Mouse (Mus musculus) intestine, embryonic 16.5 days (tissue): ENCODE data around the gene Fbln1. TPM values are rescaled to one million over a fixed set of nuclear protein-coding genes. Genes with fewer than 3 reads are reported as not detected.

Experiments used
- ATAC-seq: fragments of 200-750 bp; cut with Nextera tagmentation; 2 replicates; pipeline ENCODE4 v1.8.0; 2017; ENCODE audit warnings: moderate TSS enrichment, moderate library complexity
- H3K27ac ChIP-seq: fragments of 300-500 bp; sonication (generic); 2 replicates; pipeline ENCODE4 v1.5.1; 2014; ENCODE audit warnings: mild to moderate bottlenecking, low read length
- H3K27me3 ChIP-seq: fragments of 300-500 bp; sonication (generic); replicated peaks from 2 replicates; pipeline ENCODE4 v1.6.1; 2014; ENCODE audit warnings: low read length, control low read depth, mixed read lengths; ENCODE audit not compliant: control insufficient read depth, insufficient read depth
- H3K36me3 ChIP-seq: fragments of 300-500 bp; sonication (generic); 2 replicates; pipeline ENCODE4 v1.6.1; 2014; ENCODE audit warnings: low read length, control low read depth; ENCODE audit not compliant: control insufficient read depth, insufficient read depth
- H3K4me1 ChIP-seq: fragments of 300-500 bp; sonication (generic); 2 replicates; pipeline ENCODE4 v1.6.1; 2014; ENCODE audit warnings: low read length, control low read depth, mixed read lengths; ENCODE audit not compliant: control insufficient read depth, insufficient read depth
- H3K4me2 ChIP-seq: fragments of 300-500 bp; sonication (generic); 2 replicates; pipeline ENCODE4 v1.6.1; 2014; ENCODE audit warnings: low read depth, low read length, control low read depth
- H3K4me3 ChIP-seq: fragments of 300-500 bp; sonication (generic); 2 replicates; pipeline ENCODE4 v1.5.1; 2014; ENCODE audit warnings: mild to moderate bottlenecking, low read length
- H3K9ac ChIP-seq: fragments of 300-500 bp; sonication (generic); 2 replicates; pipeline ENCODE4 v1.6.1; 2014; ENCODE audit warnings: low read depth, low read length
- H3K9me3 ChIP-seq: fragments of 300-500 bp; sonication (generic); 2 replicates; pipeline ENCODE4 v1.6.1; 2016; ENCODE audit warnings: low read length, control low read depth; ENCODE audit not compliant: control insufficient read depth
- WGBS: fragments of 180-500 bp; shearing (Covaris S2); extraction: QIAGEN DNeasy Blood & Tissue Kit; methylation state at CpG from one replicate; pipeline ENCODE4 v1.1.7; 2014; 5-methylcytosine and 5-hydroxymethylcytosine counted together
- polyA plus RNA-seq: library from polyadenylated mRNA; unstranded; fragments of >200 nt; fragmentation: Nextera tagmentation; extraction: Ambion mirVana; gene quantifications from 2 replicates; pipeline ENCODE4 v1.2.1, GENCODE M21; 2015

The Fbln1 gene
- polyA plus RNA-seq: 189 and 191 TPM in 2 replicates

GRCm38 (mm10) chr15:85205792-85206702, at the start of gene Fbln1:
Gene Fbln1, plus strand, starts transcription at chr15:85205949.
- Histone ChIP-seq H3K9me3 (peaks cover 6% of the 10 kb centered on the region; the same call in 1 of the 2 replicates), H3K27me3 (no peaks in the 10 kb centered on the region), H3K27ac (peak within 1 kb of the TSS; percentile 88), H3K36me3 (peaks cover 4% of the 10 kb centered on the region; the same call in 1 of the 2 replicates), H3K4me1 (peaks cover 31% of the 10 kb centered on the region), H3K9ac (peak within 1 kb of the TSS; percentile 88), H3K4me2 (peak within 1 kb of the TSS; percentile 84), H3K4me3 (peak within 1 kb of the TSS; percentile 78)
- peak; percentile 82 for ATAC-seq
- WGBS: under 1% methylated on average over 58 of the region's 64 CpGs

DNA sequence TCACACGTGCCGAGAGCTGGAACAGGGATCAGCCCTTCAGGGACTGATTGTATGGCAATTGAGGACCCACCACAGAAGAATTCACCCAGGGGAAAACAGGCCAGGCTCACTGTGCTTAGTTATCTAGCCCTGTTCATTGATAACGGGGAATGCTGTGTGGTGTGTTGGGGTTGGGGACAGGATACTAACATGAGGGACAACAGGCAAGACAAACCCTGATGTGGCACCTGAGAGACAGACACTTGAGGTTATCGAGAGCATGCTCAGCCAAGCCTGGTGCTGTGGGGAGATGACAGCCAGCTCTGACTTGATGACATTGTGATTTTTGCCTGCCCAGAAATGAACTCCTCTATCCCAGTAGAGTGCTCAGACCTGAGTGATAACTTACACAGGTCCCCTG, 49.6 kb upstream of the Fbln1 start:
- WGBS: 55% methylated on average over 4 of the region's 4 CpGs

GRCm38 (mm10) chr15:85161416-85161815, 44.3 kb upstream of the Fbln1 start:
- no peak overlapping the region for H3K9ac ChIP-seq
- peak overlapping the region; percentile 39 for H3K27ac ChIP-seq
- no peak overlapping the region for H3K4me3 ChIP-seq
- peak; percentile 82 for ATAC-seq
- H3K27me3 ChIP-seq: no peaks in the 10 kb centered on the region
- H3K4me2 ChIP-seq: no peak overlapping the region
- H3K36me3 ChIP-seq: no peaks in the 10 kb centered on the region
- peaks cover 10% of the 10 kb centered on the region for H3K4me1 ChIP-seq
- H3K9me3 ChIP-seq: no peaks in the 10 kb centered on the region

More for the DNA sequence above, 49.6 kb upstream of the Fbln1 start:
- Histone ChIP-seq H3K27me3 (no peaks in the 10 kb centered on the region), H3K36me3 (no peaks in the 10 kb centered on the region), H3K27ac (no peak overlapping the region), H3K9me3 (no peaks in the 10 kb centered on the region), H3K4me2 (no peak overlapping the region), H3K9ac (no peak overlapping the region), H3K4me3 (no peak overlapping the region), H3K4me1 (no peaks in the 10 kb centered on the region; the same call in 1 of the 2 replicates)
- no peak for ATAC-seq

DNA sequence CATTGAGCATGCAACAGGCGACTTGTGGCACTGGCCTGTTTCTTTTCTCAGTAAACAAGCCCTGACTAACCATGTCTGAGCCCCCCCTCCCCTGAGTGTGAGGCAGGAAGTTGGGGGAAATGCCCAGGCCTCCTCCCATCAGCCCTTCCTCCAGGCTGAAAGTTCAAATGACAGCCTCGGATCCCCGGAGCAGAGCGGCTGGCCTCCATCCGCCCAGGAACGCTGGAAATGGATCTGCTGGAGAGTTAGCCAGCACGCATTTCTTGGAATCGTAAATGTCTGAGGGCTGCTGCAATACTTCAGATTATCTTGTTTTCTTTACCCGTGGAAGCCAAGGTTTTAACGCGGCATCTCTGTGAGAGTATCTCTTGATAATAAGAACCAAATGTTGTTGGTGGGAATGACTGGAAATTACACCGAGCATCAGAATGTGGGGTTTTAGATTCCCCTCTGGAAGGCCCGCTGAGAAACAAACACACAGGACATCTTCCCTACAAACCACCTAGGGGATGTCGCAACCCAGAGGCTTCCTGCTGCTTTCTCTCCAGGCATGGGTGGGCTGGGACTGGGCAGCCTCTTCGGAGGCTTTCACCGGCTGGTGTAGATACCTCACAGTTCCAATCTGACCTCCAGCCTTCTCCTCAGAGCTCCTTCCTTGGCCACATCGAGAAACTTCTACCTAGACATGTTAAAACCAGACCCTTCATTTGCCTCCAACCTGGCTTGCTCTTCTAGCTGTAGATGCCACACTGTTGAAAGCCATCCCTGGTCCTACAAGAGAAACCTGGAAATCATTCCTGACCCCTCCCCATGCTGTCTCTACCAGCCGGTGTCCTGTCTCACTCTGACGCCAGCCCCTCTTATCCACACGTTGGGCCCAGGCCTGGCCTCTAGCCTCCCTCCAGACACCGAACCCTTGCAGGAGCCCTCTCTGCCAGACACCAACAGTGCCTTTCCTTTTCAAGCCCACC, 42.8 kb upstream of the Fbln1 start:
- Histone ChIP-seq H3K27ac (peak overlapping the region; percentile 82), H3K9me3 (no peaks in the 10 kb centered on the region), H3K36me3 (no peaks in the 10 kb centered on the region), H3K4me2 (no peak overlapping the region), H3K4me3 (no peak overlapping the region), H3K27me3 (no peaks in the 10 kb centered on the region), H3K4me1 (peaks cover 10% of the 10 kb centered on the region), H3K9ac (peak overlapping the region; percentile 18; the same call in 1 of the 2 replicates)
- ATAC-seq: peak; percentile 28; the same call in 1 of the 2 replicates
- WGBS: 45% methylated on average over 21 of the region's 21 CpGs

DNA sequence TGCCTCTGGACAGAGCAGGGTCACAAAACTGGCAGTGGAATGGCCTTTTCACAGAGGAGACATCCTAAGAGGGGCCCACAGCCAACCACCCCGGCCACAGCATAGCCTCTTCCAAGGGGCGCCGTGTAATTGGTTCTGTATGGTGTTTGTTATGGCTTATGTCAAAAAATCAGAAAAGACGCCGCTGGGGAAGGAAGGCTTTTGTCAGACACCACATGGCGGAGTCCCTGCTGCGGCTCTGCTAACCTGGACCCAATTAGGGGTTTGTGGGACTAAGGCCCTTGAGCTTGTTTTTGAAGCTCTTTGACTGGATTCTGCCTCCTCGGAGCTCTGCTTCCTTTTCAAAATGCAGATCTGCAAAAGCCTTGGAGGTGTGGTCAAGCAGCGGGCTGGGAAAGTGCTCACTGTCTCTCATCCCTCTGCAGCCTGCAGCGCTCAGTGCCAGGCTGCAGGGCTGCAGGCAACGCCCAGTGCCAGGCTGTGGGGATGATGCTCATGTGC, 39.3 kb upstream of the Fbln1 start:
- Histone ChIP-seq H3K9ac (no peak overlapping the region), H3K36me3 (no peaks in the 10 kb centered on the region), H3K27ac (no peak overlapping the region), H3K27me3 (no peaks in the 10 kb centered on the region), H3K4me3 (no peak overlapping the region), H3K4me2 (no peak overlapping the region), H3K9me3 (no peaks in the 10 kb centered on the region), H3K4me1 (peaks cover 10% of the 10 kb centered on the region)
- ATAC-seq: no peak
- WGBS: 46% methylated on average over 11 of the region's 11 CpGs

DNA sequence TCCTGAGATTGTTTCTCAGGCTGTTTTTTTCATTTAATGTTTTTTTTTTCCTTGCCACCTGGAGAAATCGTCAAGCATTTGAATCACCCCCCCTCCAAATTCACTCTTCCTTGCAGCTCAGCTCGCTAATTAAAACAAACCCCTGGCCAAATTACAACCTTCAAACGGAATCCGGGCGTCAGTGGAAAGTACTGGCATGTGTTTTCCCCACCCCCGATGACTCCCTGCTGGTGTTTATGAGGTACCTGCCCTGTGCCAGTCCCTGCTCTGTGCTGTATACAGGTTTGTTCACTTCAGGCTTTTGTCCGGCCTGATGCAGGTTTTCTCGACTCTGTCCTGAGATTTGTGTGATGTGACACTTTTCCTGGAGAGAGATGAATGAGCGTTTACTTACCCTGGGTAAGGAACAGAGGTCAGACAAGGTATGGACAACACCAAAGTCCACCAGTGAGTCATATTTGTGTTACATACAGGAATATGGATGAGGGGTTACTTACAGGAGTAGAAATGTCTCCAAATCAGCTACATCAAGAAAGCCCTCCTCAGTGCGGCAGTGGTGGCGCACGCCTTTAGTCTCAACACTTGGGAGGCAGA, 38.6 kb upstream of the Fbln1 start:
- no peak overlapping the region for H3K9ac ChIP-seq
- no peak overlapping the region for H3K27ac ChIP-seq
- no peaks in the 10 kb centered on the region for H3K9me3 ChIP-seq
- H3K4me3 ChIP-seq: no peak overlapping the region
- H3K4me2 ChIP-seq: no peak overlapping the region
- no peak for ATAC-seq
- no peaks in the 10 kb centered on the region for H3K36me3 ChIP-seq
- no peaks in the 10 kb centered on the region for H3K27me3 ChIP-seq
- WGBS: 49% methylated on average over 12 of the region's 12 CpGs
- peaks cover 13% of the 10 kb centered on the region for H3K4me1 ChIP-seq

DNA sequence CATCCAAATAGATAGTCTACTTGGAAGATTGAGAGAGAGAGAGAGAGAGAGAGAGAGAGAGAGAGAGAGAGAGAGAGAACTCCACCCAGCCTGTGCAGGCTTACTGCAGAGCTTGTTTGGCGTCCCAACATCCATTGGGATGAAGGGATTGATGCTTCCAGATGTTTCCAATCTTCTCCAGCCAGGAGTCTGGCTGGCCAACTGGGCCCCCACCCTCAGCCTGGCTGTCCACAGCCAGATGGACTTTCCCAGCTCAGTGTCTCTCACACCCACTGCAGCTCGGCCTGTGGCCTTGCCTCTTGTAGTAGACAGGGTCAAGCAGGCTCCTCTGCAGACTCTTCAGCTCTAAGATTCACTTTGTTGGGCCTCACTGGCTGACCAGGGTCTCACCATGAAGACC, 33.7 kb upstream of the Fbln1 start:
- 54% methylated on average over 2 of the region's 2 CpGs for WGBS
- Histone ChIP-seq H3K27ac (peak overlapping the region; percentile 39; the same call in 1 of the 2 replicates), H3K9me3 (peaks cover 4% of the 10 kb centered on the region; the same call in 1 of the 2 replicates), H3K4me1 (peaks cover 3% of the 10 kb centered on the region; the same call in 1 of the 2 replicates), H3K36me3 (no peaks in the 10 kb centered on the region), H3K9ac (no peak overlapping the region), H3K4me3 (no peak overlapping the region), H3K4me2 (no peak overlapping the region), H3K27me3 (no peaks in the 10 kb centered on the region)
- peak; percentile 26; the same call in 1 of the 2 replicates for ATAC-seq

- H3K9me3 ChIP-seq: peaks cover 4% of the 10 kb centered on the region; the same call in 1 of the 2 replicates
- H3K27me3 ChIP-seq: no peaks in the 10 kb centered on the region
- no peak overlapping the region for H3K4me2 ChIP-seq
- 56% methylated on average over 8 of the region's 8 CpGs for WGBS
- H3K4me3 ChIP-seq: no peak overlapping the region
- ATAC-seq: no peak
- H3K9ac ChIP-seq: no peak overlapping the region
- H3K27ac ChIP-seq: no peak overlapping the region; the same call in 1 of the 2 replicates
- peaks cover 3% of the 10 kb centered on the region; the same call in 1 of the 2 replicates for H3K4me1 ChIP-seq
- no peaks in the 10 kb centered on the region for H3K36me3 ChIP-seq
These were observed 32.3 kb upstream of the Fbln1 start for GRCm38 (mm10) chr15:85173425-85173824.
